Mouse (Mus musculus) heart, embryonic 11.5 days (tissue): ENCODE results near the gene Tbc1d30. TPM values are rescaled to one million over a fixed set of nuclear protein-coding genes. Genes with fewer than 3 reads are reported as not detected.

Experiments used
- ATAC-seq: fragments of 200-750 bp; cut with Nextera tagmentation; replicated peaks from 2 replicates; pipeline ENCODE4 v1.8.0; 2017; ENCODE audit warnings: moderate library complexity; ENCODE audit not compliant: insufficient number of reproducible peaks, low FRiP score, low TSS enrichment
- H3K27ac ChIP-seq: fragments of 300-500 bp; sonication (generic); 2 replicates; pipeline ENCODE4 v1.5.1; 2014; ENCODE audit warnings: mild to moderate bottlenecking, low read depth, low read length
- H3K27me3 ChIP-seq: fragments of 300-500 bp; sonication (generic); 2 replicates; pipeline ENCODE4 v1.6.1; 2014; ENCODE audit warnings: mild to moderate bottlenecking, low read length, mixed read lengths; ENCODE audit not compliant: control insufficient read depth, insufficient read depth
- H3K36me3 ChIP-seq: fragments of 300-500 bp; sonication (generic); 2 replicates; pipeline ENCODE4 v1.6.1; 2014; ENCODE audit warnings: mild to moderate bottlenecking, low read length, moderate library complexity, mixed read lengths; ENCODE audit not compliant: control insufficient read depth, insufficient read depth
- H3K4me1 ChIP-seq: fragments of 300-500 bp; sonication (generic); 2 replicates; pipeline ENCODE4 v1.6.1; 2014; ENCODE audit warnings: low read length; ENCODE audit not compliant: control insufficient read depth, insufficient read depth
- H3K4me2 ChIP-seq: fragments of 300-500 bp; sonication (generic); 2 replicates; pipeline ENCODE4 v1.6.1; 2014; ENCODE audit warnings: mild to moderate bottlenecking, moderate library complexity
- H3K4me3 ChIP-seq: fragments of 300-500 bp; sonication (generic); 2 replicates; pipeline ENCODE4 v1.5.1; 2014; ENCODE audit warnings: low read depth, low read length
- H3K9ac ChIP-seq: fragments of 300-500 bp; sonication (generic); 2 replicates; pipeline ENCODE4 v1.6.1; 2014; ENCODE audit warnings: mild to moderate bottlenecking, low read depth, low read length, moderate library complexity
- H3K9me3 ChIP-seq: fragments of 300-500 bp; sonication (generic); replicated peaks from 2 replicates; pipeline ENCODE4 v1.6.1; 2016; ENCODE audit warnings: low read length; ENCODE audit not compliant: control insufficient read depth
- WGBS: fragments of 180-500 bp; shearing (Covaris S2); extraction: QIAGEN DNeasy Blood & Tissue Kit; methylation state at CpG from one replicate; pipeline ENCODE4 v1.1.7; 2014; ENCODE audit not compliant: insufficient replicate concordance; 5-methylcytosine and 5-hydroxymethylcytosine counted together
- polyA plus RNA-seq: library from polyadenylated mRNA; unstranded; fragments of >200 nt; fragmentation: Nextera tagmentation; extraction: Ambion mirVana; gene quantifications from 2 replicates; pipeline ENCODE4 v1.2.1, GENCODE M21; 2014

Tbc1d30 gene
- polyA plus RNA-seq, 1 experiment from 2014 or later = 1.5 TPM

- Histone ChIP-seq H3K36me3 (no peaks in the 10 kb centered on the region), H3K4me2 (no peak overlapping the region), H3K9ac (no peak overlapping the region), H3K4me3 (no peak overlapping the region), H3K27ac (no peak overlapping the region), H3K4me1 (peaks cover 11% of the 10 kb centered on the region), H3K27me3 (peaks cover 42% of the 10 kb centered on the region), H3K9me3 (no peaks in the 10 kb centered on the region)
- ATAC-seq = no peak
- WGBS = 46% methylated on average over 4 of the region's 4 CpGs
These were observed 36.9 kb downstream of the Tbc1d30 start for GRCm38 (mm10) chr10:121314186-121314585.

DNA sequence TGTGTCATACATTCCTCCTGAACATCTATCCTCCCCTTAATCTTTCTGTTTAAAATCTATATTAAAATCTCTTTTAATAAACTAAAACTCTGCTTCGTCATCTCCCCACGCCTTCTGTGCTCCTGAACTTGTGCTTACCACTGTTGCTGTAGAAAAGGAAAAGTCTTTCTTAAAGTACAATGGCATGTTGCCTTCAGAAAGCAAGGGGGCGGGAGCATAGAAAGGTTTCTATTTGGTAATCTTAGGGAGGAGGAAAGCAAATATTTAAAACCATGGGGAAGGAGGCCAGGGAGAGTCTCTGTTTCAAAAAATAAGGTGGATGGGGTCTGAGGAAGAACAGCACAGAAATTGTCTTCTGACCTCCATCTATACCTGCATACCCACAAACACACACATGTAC, 38.0 kb downstream of the Tbc1d30 start:
- no peak overlapping the region for H3K27ac ChIP-seq
- peaks cover 11% of the 10 kb centered on the region for H3K4me1 ChIP-seq
- H3K9me3 ChIP-seq = no peaks in the 10 kb centered on the region
- H3K9ac ChIP-seq = no peak overlapping the region
- H3K36me3 ChIP-seq = no peaks in the 10 kb centered on the region
- 82% methylated on average over 3 of the region's 3 CpGs for WGBS
- H3K4me2 ChIP-seq = no peak overlapping the region
- ATAC-seq = no peak
- H3K4me3 ChIP-seq = no peak overlapping the region
- H3K27me3 ChIP-seq = peaks cover 50% of the 10 kb centered on the region

GRCm38 (mm10) chr10:121310511-121311221, 40.4 kb downstream of the Tbc1d30 start:
- H3K36me3 ChIP-seq = no peaks in the 10 kb centered on the region
- H3K27me3 ChIP-seq = peaks cover 51% of the 10 kb centered on the region
- H3K4me2 ChIP-seq = peak overlapping the region; percentile 93
- H3K9me3 ChIP-seq = no peaks in the 10 kb centered on the region
- under 1% methylated on average over 77 of the region's 77 CpGs for WGBS
- no peak overlapping the region for H3K27ac ChIP-seq
- H3K4me1 ChIP-seq = peaks cover 11% of the 10 kb centered on the region
- H3K9ac ChIP-seq = peak overlapping the region; percentile 40
- peak overlapping the region; percentile 63 for H3K4me3 ChIP-seq
- peak; percentile 68; the same call in 1 of the 2 replicates for ATAC-seq

DNA sequence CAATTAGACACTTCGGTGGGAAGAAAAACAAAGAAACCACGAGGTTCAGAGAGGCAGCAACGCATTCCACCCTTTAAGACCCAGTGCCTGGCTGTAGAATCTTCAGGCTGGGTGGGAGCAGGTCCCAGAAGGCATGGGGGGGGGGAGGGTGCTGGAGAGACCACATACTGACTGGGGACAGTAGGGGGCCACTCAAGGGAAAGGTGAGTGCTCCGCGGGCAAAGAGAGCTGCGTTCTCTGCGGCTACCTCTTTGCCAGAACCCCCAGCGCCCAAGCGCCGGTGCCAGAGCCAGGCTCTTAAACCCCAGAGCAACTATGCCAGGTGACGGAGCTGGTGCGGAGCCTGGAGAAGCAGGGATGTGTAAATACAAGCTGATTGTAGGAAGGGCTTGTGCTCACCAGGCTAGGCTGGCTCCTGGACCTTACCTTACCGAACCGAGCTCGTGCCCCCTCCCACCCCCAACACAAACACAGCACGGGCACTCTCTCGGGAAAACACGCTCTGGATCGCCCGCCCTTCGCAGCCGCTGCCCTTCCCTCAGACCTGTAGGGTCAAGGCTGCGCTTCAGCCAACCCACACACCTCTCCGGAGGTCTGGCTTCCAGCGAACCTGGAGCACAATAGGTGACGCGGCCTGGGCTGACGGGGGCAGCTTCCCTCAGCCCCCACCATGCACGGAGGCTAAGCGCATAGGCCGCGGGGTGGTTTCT, 41.1 kb downstream of the Tbc1d30 start:
- peak overlapping the region; percentile 93 for H3K4me2 ChIP-seq
- peaks cover 51% of the 10 kb centered on the region for H3K27me3 ChIP-seq
- no peak overlapping the region for H3K9ac ChIP-seq
- H3K4me3 ChIP-seq = peak overlapping the region; percentile 63
- no peak for ATAC-seq
- no peaks in the 10 kb centered on the region for H3K9me3 ChIP-seq
- WGBS = under 1% methylated on average over 32 of the region's 32 CpGs
- H3K4me1 ChIP-seq = peaks cover 11% of the 10 kb centered on the region
- no peak overlapping the region for H3K27ac ChIP-seq
- no peaks in the 10 kb centered on the region for H3K36me3 ChIP-seq

- Histone ChIP-seq H3K4me2 (no peak overlapping the region), H3K9me3 (no peaks in the 10 kb centered on the region), H3K9ac (no peak overlapping the region), H3K4me1 (peaks cover 11% of the 10 kb centered on the region), H3K4me3 (no peak overlapping the region), H3K27ac (no peak overlapping the region), H3K36me3 (no peaks in the 10 kb centered on the region), H3K27me3 (peaks cover 48% of the 10 kb centered on the region)
- no peak for ATAC-seq
- WGBS = 26% methylated on average over 11 of the region's 11 CpGs
These were observed 41.9 kb downstream of the Tbc1d30 start for GRCm38 (mm10) chr10:121309123-121309655.

DNA sequence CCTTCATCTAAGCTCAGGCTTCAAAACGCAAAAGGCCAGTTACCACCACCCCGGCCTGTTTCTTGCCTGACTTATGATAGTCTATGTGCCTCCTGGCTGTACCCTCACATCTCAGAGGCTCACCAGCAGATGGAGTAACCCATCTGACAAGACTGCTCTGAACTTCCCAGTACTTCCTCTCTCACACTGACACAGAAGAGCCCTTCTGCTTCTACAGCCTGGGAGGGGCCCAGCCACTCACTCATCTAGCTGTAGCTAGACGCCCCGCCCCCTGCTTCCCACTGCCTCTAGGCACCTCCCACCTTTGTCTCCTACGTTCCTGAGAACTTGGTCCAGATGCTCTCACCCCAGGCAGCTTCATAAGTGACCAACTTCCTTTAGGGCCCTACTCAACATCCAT, 45.6 kb downstream of the Tbc1d30 start:
- Histone ChIP-seq H3K27ac (no peak overlapping the region), H3K4me3 (no peak overlapping the region), H3K9ac (no peak overlapping the region), H3K4me2 (no peak overlapping the region), H3K9me3 (no peaks in the 10 kb centered on the region), H3K4me1 (peaks cover 7% of the 10 kb centered on the region), H3K27me3 (peaks cover 25% of the 10 kb centered on the region), H3K36me3 (no peaks in the 10 kb centered on the region)
- 27% methylated on average over 5 of the region's 5 CpGs for WGBS
- ATAC-seq = no peak

DNA sequence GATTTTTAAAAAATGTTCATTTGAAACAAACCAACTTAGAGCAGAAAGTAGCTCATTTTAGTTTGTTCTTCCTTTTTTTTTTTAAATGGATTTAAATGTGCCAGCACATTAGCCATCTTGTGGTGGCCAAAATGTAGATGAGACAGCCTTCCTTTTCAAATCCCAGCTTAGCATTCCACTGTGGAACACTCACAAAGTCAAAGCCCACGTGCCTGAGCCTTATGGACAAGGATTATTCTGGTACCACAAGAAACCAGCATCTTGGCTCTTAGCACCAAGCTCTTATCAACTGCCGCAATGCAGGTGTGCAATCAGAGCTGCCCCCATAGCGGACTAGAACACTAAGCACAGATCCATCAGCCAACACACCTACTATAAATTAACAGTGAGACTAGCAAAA, 47.5 kb downstream of the Tbc1d30 start:
- Histone ChIP-seq H3K9ac (no peak overlapping the region), H3K4me2 (no peak overlapping the region), H3K27me3 (peaks cover 6% of the 10 kb centered on the region), H3K27ac (no peak overlapping the region), H3K36me3 (no peaks in the 10 kb centered on the region), H3K4me3 (no peak overlapping the region), H3K4me1 (no peaks in the 10 kb centered on the region), H3K9me3 (no peaks in the 10 kb centered on the region)
- no peak for ATAC-seq
- 75% methylated on average over 3 of the region's 3 CpGs for WGBS

GRCm38 (mm10) chr10:121301868-121302267, 49.2 kb downstream of the Tbc1d30 start:
- Histone ChIP-seq H3K4me2 (no peak overlapping the region), H3K4me3 (no peak overlapping the region), H3K27me3 (0 out of 2 replicates have a peak, but pooled peaks cover 2% of the 10 kb centered on the region), H3K9me3 (no peaks in the 10 kb centered on the region), H3K4me1 (peaks cover 4% of the 10 kb centered on the region; the same call in 1 of the 2 replicates), H3K27ac (no peak overlapping the region), H3K9ac (no peak overlapping the region), H3K36me3 (no peaks in the 10 kb centered on the region)
- ATAC-seq = no peak
- WGBS = 70% methylated on average over 14 of the region's 14 CpGs
